Mouse (Mus musculus) right cerebral cortex, postnatal 4 days (tissue): ENCODE results near the gene Cdkn1c.
A peak's percentile ranks its signal among the peaks of the same experiment; 100 is the strongest.

Source experiments
- DNase-seq: peaks from one replicate; pipeline ENCODE4 v3.0.0-alpha.2; 2022

Cdkn1c gene

DNA sequence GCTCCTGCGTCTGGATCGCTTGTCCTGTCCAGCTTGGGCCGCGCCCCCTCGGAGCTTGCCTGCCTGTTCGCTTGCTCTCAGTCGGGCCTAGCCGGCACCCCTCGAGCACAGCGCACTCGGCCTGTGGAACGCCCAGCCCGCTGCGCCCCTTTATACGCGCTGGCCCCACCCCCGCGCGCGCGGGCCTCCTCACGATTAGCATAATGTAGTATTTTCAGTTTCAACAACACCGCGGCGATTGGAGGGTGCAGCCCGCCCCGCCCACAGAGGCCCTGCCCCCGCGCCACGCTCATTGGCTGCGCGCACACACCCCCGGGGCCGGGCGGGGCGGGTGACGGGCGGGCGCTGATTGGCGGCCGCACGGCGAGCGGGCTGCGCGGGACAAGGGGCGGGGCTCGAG is at the start of gene Cdkn1c:
Gene Cdkn1c, minus strand, starts transcription at position 177 of the 400 bp plus-strand sequence.
- peak; percentile 84 for DNase-seq

DNA sequence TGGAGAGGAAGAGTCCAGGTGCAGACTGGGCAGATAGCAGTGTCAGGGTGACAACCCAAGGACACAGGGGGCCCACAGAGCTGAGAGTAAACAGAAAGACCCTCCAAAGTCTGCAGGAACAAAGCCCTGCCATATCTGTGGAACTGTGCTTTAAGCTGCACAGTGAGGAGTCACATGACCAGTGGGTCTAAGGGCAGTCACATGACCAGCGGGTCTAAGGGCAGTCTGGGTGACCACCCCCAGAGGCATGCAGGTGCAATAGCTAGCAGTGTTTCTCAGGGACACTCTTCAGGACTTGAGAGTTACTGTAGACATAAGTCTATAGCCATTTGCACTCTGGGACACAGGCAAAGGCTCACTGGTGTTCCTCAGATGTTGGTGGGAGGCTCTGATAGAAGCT is 48.7 kb upstream of the Cdkn1c start:
- DNase-seq, result no peak

DNA sequence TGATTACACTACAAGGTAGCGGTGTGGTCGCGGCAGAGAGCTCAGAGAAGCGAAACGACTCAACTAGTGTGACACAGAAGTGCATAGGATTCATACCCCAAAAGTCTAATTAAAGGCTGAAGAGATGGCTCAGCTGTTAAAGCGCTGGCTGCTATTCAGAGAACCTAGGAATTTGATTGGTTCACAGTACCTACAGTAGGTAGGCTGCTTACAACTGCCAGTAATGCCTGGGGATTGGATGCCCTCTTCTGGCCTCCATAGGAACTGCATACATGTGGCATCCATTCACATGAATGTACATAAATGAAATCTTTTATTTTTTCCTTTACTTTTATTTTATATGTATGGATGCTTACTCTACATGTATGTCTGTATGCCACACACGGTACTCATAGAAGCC is 45.8 kb upstream of the Cdkn1c start:
- DNase-seq, result peak; percentile 60

DNA sequence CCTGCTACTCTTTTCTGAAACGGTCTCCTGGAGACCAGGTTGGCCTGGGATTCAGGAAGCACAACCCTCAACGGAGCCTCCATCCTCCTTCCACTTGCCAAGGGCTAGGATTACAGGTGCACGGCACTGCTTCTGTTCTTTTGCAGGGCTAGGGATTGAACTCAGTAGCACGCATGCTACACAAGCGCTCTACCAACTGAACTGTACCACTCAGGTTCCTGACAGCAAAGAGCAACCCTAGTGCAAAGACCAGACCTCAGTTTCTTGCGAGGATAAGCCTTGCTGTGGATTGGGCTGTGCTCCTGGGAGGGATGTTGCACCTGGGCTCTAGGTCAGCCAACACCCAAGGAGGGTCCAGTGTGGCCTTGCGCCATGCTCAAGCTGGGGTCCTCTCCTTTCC is 45.4 kb upstream of the Cdkn1c start:
- DNase-seq, result no peak

DNA sequence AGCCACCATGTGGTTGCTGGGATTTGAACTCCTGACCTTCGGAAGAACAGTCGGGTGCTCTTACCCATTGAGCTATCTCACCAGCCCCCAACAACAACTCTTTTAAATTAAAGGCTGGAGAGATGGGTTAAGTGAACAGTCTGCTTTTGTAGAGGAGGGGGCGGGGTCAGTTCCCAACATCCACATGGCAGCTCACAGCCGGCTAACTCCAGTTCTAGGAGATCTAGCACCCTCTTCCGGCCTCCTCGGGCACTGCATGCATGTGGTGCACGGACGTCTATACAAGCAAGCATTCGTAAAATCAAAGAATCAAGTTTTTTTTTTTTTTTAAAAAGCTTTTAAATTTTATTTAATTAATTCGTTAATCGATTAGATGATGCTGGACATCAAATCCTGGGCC is 45.0 kb upstream of the Cdkn1c start:
- DNase-seq, result peak; percentile 83

DNA sequence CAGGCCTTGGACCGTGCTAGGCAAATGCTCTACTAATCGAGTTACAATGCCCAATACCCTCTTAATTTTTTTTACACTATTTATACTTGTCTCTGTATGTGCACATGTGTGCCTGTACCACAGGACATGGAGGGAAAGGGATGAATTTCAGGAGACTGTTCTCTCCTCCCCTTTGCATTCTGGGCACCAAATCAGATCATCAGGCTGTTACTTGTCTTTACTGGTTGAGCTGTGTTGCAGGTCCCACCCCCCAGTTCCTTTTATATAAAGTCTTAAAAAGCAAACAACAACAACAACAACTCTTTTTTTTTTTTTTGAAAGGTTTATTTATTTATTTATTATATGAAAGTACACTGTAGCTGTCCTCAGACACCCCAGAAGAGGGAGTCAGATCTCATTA is 44.6 kb upstream of the Cdkn1c start:
- no peak for DNase-seq

DNA sequence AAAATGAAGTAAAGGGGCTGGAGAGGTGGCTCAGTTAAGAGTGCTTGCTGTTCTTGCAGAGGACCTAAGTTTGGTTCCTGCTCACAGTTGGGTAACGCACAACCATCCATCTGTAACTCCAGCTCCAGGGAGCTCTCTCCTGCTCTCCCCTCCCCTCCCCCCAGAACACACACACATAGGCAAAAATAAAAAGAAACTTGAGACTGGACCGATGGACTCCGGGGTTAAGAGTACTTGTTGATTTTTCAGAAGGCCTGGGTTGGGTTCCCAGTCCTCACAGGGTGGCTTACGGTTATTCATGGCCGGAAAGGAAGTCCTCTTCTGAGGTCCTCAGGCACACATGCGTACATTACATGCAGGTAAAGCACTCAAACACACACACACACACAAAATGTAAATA is 43.1 kb upstream of the Cdkn1c start:
- DNase-seq, result no peak

DNA sequence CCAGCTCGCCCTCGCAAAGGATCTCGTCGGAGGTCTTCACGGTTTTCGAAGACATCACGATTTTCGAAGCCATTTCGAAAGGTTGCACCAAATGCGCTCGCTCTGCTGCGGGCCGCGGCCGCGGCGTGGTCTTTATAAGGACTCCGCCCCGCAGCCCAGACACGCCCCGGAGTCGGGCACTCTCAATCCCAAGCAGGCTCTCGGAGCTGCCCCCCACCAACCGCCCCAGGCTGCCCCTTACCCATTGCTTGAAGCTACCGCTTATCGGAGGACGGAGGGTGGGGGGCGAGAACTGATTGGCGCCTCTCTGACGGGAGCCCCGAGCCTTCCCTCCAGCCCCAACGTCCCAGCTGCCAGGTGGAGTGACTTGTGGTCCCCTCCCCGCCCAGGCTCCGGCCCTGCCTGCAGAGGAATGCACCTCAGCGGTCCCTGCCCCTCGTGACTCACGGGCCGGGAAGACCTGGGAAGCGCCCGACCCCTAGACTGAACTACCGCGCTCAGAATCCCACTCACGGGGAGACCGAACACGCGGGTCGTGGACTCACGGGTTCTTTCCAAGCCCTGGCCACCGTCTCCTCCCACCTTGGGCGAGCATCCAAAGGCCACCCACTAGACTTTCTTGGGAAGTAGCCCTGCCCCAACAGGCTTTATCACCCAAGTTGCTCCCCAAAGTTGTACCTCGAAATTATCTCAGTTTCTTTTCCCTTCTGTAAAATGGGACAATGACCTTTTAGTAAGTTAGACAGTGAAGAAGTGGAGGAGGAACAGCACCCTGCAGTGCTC is 41.8 kb upstream of the Cdkn1c start, which contains the start of gene Phlda2:
Gene Phlda2, minus strand, starts transcription at position 733 of the 783 bp plus-strand sequence.
- DNase-seq, result peak; percentile 13

DNA sequence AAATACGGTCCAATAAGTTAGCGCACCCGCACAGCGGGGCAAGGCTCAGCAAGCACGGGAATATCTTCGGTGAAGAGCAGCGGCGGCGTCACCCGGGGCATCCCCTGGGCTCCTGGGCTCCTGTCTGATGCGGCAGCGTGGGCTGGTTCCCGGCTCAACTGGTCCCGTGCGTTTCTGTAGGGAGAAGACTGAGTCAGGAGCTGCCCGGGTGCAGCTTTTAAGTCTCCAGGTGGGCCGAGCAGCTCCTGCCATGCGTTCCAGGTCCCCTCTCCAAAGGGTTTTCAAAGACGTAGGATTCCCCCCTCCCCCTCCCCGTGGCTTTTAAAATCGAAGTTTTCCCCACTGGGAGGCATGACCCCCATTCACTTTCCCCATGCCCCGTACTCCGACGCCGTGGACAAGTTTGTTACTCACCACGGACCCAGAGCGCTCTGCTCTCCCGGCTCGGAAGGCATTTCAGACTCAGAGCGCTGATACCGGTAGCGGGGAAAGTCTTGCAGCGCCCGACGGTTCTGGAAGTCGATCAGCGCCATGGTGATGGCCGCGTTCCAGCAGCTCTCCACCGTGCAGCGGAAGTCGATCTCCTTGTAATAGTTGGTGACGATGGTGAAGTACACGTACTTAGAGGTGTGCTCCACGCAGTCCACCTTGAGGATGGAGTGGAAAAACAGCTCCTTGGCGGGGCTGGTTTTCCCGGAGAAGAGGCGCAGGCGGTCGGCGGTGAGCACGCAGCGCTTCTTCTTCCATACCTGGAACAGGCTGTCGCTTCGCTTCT is 41.0 kb upstream of the Cdkn1c start:
- peak; percentile 60 for DNase-seq

DNA sequence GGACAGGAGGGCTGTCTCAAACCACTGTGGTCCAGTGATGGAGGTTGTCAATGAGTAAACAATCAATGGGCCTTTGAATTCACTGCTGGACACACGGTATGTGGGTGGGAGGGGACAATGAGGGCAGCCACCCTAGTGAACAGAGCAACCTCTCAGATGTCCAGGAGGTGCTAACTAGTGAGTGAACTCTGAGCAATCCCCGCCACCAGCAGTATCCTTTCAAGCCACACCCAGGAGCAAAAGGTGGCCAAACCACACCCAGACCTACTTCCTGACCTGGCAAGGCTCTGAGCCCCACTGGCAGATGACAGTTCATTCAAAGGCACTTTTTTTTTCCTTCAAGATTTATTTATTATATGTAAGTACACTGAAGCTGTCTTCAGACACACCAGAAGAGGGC is 40.1 kb upstream of the Cdkn1c start:
- DNase-seq, result no peak

DNA sequence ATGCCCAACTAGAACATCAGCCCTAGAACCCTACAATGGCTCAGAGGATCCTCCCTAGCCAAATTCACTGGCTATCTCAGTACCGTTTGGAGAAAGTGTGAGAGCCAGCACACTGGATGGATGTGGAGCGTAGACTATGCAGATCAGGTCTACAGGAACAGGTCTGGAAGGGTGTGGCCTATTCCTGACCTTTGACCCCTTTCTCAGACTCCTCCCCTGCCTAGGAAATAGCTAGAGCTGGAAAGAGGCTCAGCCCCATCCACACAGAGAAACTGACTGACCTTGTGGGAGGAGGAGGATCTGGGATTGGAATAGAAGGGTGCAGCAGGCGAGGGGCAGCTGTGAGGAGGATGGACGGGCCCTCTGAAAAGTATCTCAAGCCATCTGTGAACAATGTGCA is 37.7 kb upstream of the Cdkn1c start:
- DNase-seq, result no peak

DNA sequence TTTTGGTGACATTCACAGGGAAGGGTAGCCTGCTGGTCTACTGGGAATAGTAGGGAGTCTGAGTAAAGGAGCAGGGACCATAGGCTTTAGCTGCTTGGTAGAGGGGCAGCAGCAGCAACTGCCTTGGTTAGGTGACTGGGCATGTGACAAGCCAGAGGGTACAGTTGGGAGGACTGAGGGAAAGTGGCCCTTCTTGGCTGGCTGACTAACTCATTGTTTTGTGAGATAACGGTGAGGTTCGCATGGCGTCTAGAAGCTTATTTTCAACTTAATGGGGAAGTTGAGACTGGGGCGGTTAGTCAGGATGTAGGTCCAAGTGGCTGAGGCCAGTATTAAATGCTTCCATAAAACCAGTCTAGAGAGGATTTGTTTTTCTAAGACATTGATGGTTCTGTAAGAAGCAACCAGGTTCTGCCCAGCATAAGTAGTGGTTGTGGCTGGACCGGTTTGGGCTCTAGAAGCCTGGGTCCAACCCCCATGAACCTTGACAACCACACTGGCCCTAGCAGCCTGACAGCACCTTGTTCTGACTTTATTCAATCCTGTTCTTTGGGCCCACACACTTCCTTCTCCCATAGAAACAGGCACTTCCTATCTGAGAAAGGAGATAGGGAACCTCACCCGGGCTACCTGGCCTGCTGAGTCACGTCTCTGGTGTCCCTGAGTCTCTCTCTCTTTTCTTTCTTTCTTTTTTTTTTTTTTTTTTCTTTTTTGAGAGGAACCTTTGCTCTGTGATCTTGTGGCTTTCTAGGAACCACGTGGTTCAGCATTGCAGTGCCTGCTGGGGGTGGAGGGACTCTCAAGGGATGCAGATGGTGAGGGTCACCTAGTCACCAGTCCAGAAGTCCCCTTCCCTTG is 34.5 kb upstream of the Cdkn1c start:
- DNase-seq, result no peak

DNA sequence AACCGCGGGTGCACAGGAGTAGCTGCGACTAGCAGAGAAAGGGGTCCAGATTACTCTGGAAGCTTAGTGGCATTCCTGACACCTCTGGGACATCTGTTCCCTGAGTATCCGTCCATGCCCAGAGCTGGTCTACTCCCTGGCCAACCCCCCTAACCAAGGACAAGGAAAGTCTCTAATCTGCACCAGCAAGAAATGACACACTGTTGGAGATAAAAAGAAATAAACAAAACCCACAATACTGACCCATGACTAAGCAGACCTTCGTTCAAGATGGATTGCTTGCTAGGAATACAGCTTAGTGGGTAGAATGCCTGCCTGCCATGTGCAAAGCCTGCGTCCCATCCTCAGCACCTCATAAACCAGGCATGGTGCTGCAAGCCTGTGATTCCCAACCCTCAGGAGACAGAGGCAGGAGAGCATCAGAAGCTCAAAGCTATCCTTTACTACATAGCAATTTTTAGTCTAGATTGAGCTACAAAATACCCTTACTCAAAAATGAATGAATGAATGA is 32.8 kb upstream of the Cdkn1c start:
- no peak for DNase-seq

DNA sequence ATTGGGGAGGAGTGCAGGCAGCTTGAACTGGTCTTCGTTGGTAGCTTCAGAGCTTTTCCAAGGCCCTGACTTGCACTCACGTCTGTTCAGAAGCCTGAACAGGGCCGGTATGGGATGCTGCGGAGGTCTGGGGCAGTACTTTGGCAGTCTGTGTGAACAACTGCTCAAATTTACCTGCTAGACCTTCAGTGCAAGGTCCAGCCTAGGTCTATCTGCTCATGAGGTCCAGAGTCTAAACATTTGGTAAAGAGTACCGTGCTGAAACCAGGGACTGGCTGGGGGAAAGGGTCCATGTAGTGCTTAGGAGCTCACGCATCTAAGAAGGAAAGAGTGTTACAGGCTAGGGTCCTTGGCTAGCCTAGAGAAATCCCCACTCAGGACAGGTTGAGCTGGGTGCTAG is 28.9 kb upstream of the Cdkn1c start:
- no peak for DNase-seq

DNA sequence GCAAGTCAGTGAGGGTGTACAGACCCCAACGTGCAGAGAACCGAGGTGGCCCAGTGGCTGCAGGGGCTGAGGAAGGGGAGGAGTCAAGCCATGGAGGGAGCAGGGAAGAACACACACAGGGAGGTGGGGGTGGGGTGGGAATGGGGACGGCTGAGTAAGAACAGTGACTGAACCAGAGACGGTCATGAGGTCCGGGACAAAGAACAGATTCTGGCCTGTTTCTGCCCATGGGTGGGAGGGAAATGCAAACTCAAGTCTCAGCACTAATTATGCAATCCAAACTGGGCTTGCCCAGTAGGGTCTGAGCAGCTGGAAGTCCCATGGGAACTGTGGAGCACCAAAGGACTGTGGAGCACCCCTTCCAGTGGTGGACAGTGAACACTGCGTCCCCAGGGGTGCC is 21.7 kb upstream of the Cdkn1c start:
- no peak for DNase-seq

DNA sequence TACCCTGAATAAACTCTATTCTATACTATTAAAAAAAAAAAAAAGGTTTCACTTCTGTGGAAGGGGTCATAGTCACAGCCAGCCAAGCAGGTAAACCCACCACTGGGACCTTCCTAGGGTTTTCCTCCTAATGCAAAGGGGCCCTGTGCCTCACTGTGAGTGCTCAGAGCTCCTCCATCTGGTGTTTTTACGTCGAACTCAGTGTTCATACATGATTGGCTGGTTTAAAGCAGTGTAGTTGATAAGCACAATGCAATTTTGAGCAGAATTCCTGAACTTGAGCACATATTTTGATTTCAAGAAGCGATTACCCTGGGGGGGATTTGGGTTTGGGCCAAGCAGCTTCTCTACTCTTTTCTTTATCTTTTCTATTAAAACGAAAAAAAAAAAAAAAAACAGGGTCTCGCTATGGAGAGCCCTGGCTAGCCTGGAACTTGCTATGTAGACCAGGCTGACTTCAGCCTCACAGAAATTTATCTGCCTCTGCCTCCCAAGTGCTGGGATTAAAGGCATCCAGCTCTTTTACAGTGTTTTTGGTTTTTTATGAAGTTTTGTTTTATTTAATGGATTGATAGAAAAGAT is 21.0 kb upstream of the Cdkn1c start:
- no peak for DNase-seq

DNA sequence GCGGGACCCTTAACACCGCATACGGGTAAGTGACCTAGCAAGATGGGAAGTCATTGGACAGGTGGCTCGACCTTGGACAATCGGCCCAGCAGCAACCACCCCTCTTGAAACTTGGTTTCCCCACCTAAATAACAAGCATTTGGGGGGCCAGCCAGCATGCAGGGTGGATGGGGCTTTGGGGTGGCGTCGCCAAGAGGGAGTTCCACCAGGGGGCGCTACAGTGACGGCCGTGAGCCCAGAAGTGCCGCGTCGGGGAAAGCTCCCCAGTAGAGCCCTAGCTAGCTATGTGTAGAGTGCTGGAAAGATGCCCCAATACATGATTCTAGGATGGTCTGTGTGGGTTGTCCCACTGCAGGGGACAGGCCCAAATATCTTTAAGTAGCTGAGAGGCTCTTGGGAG is 19.6 kb upstream of the Cdkn1c start:
- DNase-seq, result peak; percentile 74

DNA sequence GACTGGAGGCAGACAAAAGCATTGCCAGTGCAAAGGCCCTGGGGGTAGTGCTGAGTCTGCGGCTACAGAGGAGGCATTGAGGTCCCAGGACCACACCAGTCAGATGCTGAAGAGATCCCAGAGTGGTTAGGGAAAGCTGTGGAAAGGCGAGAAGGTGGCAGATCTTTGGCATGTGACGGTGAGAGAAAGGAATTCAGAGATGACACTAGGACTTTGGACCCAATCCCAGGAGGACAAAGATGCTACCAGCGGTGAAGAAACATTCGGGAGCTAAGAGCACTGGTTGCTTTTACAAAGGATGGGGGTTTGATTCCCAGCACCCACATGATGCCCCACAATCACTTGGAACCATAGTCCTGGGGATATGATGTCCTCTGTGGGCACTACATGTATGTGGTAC is 16.9 kb upstream of the Cdkn1c start:
- DNase-seq, result no peak

DNA sequence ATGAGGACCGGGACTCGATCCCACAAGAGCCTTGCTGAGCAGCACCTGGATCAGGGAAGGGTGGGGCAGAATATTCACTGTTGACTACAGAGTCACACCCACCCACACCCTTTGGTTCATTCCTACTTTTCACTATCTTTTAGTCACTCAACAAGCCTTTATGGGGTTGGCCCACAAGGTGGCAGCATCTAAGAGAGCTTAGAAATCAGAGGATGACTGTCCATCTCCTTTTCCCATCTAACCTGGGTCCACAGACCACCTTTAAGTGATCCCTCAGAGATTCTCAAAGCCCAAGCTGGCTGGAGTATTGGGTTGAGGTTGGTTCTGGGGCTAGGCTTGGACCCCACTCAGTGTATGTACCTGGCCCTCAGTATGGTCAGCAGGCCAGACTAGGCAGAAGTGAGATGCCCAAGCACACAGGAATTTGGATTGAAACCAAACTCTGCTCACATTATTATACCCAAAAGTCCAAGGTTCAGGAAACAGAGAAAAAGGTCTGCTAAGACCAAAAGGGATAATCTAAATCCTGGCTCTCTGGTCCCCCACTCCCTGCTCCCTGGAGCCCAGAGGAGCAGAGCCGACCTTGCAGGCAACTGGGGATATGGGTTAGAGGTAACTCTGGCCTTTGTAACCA is 16.0 kb upstream of the Cdkn1c start:
- DNase-seq, result no peak

DNA sequence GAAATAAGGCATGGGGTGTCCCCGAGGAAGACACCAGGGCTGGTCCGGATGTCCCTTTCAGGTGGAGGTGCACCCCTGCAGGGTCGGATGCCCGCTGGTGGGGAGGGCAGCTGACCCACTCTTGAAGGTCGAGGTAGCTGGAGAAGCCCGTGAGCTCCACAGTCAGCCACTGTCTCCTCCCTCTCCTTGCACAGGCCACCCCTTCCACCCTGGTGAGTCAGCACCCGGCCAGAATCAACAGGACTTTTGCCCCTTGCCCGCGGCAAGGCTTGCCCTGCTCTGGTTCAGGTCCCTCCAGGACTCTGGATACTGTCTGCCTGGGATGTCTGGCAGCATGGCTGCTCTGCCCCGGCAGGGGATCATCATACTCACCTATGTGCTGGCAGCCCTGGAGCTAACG is 15.0 kb upstream of the Cdkn1c start:
- DNase-seq, result no peak

DNA sequence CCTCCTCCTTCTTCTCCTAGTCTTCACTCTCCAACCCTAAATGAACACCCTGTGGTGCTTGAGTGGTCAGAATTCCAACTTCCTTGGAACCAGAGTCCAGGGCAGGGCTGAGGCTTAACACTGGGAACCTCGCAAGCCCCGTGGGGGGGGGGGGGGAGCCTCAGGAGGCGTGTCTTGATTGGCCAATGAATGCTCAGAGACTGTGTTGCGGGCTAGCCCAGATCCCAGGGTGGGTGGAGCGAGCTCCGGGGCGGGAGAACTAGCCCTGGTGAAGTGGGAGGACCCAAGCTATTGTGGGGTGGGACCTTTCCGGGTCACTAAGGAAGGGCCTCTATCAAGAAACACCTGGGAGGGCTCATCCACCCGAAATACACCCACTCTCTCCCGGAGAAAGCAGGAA is 14.0 kb upstream of the Cdkn1c start:
- DNase-seq, result no peak
